Mouse (Mus musculus): ENCODE data around the gene Ang. TPM values are rescaled to one million over a fixed set of nuclear protein-coding genes. Genes with fewer than 3 reads are reported as not detected.

The Ang gene
- polyA plus RNA-seq, 1 experiment: 3.5 TPM

GRCm38 (mm10) chr14:51088166-51088969 is 2.6 kb upstream of the Ang start:
- Histone ChIP-seq H3K4me3 (ENCODE audit: extremely low read depth, insufficient read depth, insufficient read length) (peak overlapping the region; percentile 85), H3K27me3 (ENCODE audit: control insufficient read depth, insufficient read depth, low read length) (no peaks in the 10 kb centered on the region), H3K4me1 (ENCODE audit: control insufficient read depth, insufficient read depth, insufficient read length) (no peaks in the 10 kb centered on the region), H3K36me3 (ENCODE audit: control insufficient read depth, insufficient read depth, low read length) (no peaks in the 10 kb centered on the region), H3K27ac (ENCODE audit: insufficient read depth, low read length) (peak overlapping the region; percentile 83)
- 4% methylated on average over 23 of the region's 23 CpGs for WGBS
- peak; percentile 63 to 77 for DNase-seq (ENCODE audit: low read depth in 1 of 2, low spot score in 2 of 2)
- TF ChIP-seq POLR2A (IDR thresholded peaks at IDR 0.05; ENCODE audit: low read depth, low read length): no peak
- TF ChIP-seq CTCF (IDR thresholded peaks at IDR 0.05; ENCODE audit: extremely low read depth, insufficient read depth, insufficient read length, insufficient replicate concordance): no peak

- no peaks in the 10 kb centered on the region for H3K27me3 ChIP-seq (ENCODE audit: control insufficient read depth, insufficient read depth, low read length)
- TF ChIP-seq CTCF (IDR thresholded peaks at IDR 0.05; ENCODE audit: extremely low read depth, insufficient read depth, insufficient read length, insufficient replicate concordance) (no peak), POLR2A (IDR thresholded peaks at IDR 0.05; ENCODE audit: low read depth, low read length) (no peak)
- WGBS: under 1% methylated on average over 34 of the region's 34 CpGs
- peak overlapping the region; percentile 83 for H3K27ac ChIP-seq (ENCODE audit: insufficient read depth, low read length)
- H3K4me3 ChIP-seq (ENCODE audit: extremely low read depth, insufficient read depth, insufficient read length): peak overlapping the region; percentile 85
- no peaks in the 10 kb centered on the region for H3K36me3 ChIP-seq (ENCODE audit: control insufficient read depth, insufficient read depth, low read length)
- H3K4me1 ChIP-seq (ENCODE audit: control insufficient read depth, insufficient read depth, insufficient read length): no peaks in the 10 kb centered on the region
- peak; percentile 95 to 97 for DNase-seq (ENCODE audit: low read depth in 1 of 2, low spot score in 2 of 2)
Measured at GRCm38 (mm10) chr14:51088970-51089673, 1.8 kb upstream of the Ang start.

GRCm38 (mm10) chr14:51089674-51090076 is 1.3 kb upstream of the Ang start:
- no peaks in the 10 kb centered on the region for H3K27me3 ChIP-seq (ENCODE audit: control insufficient read depth, insufficient read depth, low read length)
- WGBS: under 1% methylated on average over 15 of the region's 15 CpGs
- no peaks in the 10 kb centered on the region for H3K4me1 ChIP-seq (ENCODE audit: control insufficient read depth, insufficient read depth, insufficient read length)
- no peaks in the 10 kb centered on the region for H3K36me3 ChIP-seq (ENCODE audit: control insufficient read depth, insufficient read depth, low read length)
- DNase-seq (ENCODE audit: low read depth in 1 of 2, low spot score in 2 of 2): no peak
- H3K27ac ChIP-seq (ENCODE audit: insufficient read depth, low read length): peak overlapping the region; percentile 58
- TF ChIP-seq CTCF (IDR thresholded peaks at IDR 0.05; ENCODE audit: extremely low read depth, insufficient read depth, insufficient read length, insufficient replicate concordance): no peak
- no peak for TF ChIP-seq POLR2A (IDR thresholded peaks at IDR 0.05; ENCODE audit: low read depth, low read length)
- peak overlapping the region; percentile 85 for H3K4me3 ChIP-seq (ENCODE audit: extremely low read depth, insufficient read depth, insufficient read length)

- Histone ChIP-seq H3K36me3 (ENCODE audit: control insufficient read depth, insufficient read depth, low read length) (no peaks in the 10 kb centered on the region), H3K27ac (ENCODE audit: insufficient read depth, low read length) (peak overlapping the region; percentile 58), H3K4me3 (ENCODE audit: extremely low read depth, insufficient read depth, insufficient read length) (peak overlapping the region; percentile 85), H3K4me1 (ENCODE audit: control insufficient read depth, insufficient read depth, insufficient read length) (no peaks in the 10 kb centered on the region), H3K27me3 (ENCODE audit: control insufficient read depth, insufficient read depth, low read length) (no peaks in the 10 kb centered on the region)
- under 1% methylated on average over 27 of the region's 27 CpGs for WGBS
- no peak for TF ChIP-seq POLR2A (IDR thresholded peaks at IDR 0.05; ENCODE audit: low read depth, low read length)
- TF ChIP-seq CTCF (IDR thresholded peaks at IDR 0.05; ENCODE audit: extremely low read depth, insufficient read depth, insufficient read length, insufficient replicate concordance): no peak
- DNase-seq (ENCODE audit: low read depth in 1 of 2, low spot score in 2 of 2): peak; percentile 73 to 77
Measured at GRCm38 (mm10) chr14:51090077-51090781, 721 bp upstream of the Ang start.

- Histone ChIP-seq H3K27ac (ENCODE audit: insufficient read depth, low read length) (no peak overlapping the region), H3K36me3 (ENCODE audit: control insufficient read depth, insufficient read depth, low read length) (no peaks in the 10 kb centered on the region), H3K4me1 (ENCODE audit: control insufficient read depth, insufficient read depth, insufficient read length) (no peaks in the 10 kb centered on the region), H3K27me3 (ENCODE audit: control insufficient read depth, insufficient read depth, low read length) (no peaks in the 10 kb centered on the region), H3K4me3 (ENCODE audit: extremely low read depth, insufficient read depth, insufficient read length) (no peak overlapping the region)
- TF ChIP-seq CTCF (IDR thresholded peaks at IDR 0.05; ENCODE audit: extremely low read depth, insufficient read depth, insufficient read length, insufficient replicate concordance): no peak
- TF ChIP-seq POLR2A (IDR thresholded peaks at IDR 0.05; ENCODE audit: low read depth, low read length): no peak
- DNase-seq (ENCODE audit: low read depth in 1 of 2, low spot score in 2 of 2): no peak
- 28% methylated on average over 8 of the region's 8 CpGs for WGBS
Measured at GRCm38 (mm10) chr14:51092073-51092620, 1.2 kb downstream of the Ang start.

- 22% methylated on average over 3 of the region's 3 CpGs for WGBS
- Histone ChIP-seq H3K4me3 (ENCODE audit: extremely low read depth, insufficient read depth, insufficient read length) (no peak overlapping the region), H3K27ac (ENCODE audit: insufficient read depth, low read length) (no peak overlapping the region), H3K36me3 (ENCODE audit: control insufficient read depth, insufficient read depth, low read length) (no peaks in the 10 kb centered on the region), H3K27me3 (ENCODE audit: control insufficient read depth, insufficient read depth, low read length) (no peaks in the 10 kb centered on the region), H3K4me1 (ENCODE audit: control insufficient read depth, insufficient read depth, insufficient read length) (no peaks in the 10 kb centered on the region)
- DNase-seq (ENCODE audit: low read depth in 1 of 2, low spot score in 2 of 2): peak in 1 of 2 experiments; percentile 30
- TF ChIP-seq POLR2A (IDR thresholded peaks at IDR 0.05; ENCODE audit: low read depth, low read length) (no peak), CTCF (IDR thresholded peaks at IDR 0.05; ENCODE audit: extremely low read depth, insufficient read depth, insufficient read length, insufficient replicate concordance) (no peak)
Measured at GRCm38 (mm10) chr14:51093496-51093895, 2.5 kb downstream of the Ang start.

All from spleen, adult 2 months (tissue).